Mouse (Mus musculus) lung, postnatal 4 days (tissue): Measurements from ENCODE around the gene Gm5965.
"Not testable (repeated sequence)": the region's sequence is repeated elsewhere in the genome, so short reads cannot be mapped to it uniquely, and the experiment has no call there.

ENCODE experiments used
- DNase-seq, 2 experiments: peaks; one replicate each; pipeline ENCODE4 v3.0.0; 2021

Gene Gm5965

DNA sequence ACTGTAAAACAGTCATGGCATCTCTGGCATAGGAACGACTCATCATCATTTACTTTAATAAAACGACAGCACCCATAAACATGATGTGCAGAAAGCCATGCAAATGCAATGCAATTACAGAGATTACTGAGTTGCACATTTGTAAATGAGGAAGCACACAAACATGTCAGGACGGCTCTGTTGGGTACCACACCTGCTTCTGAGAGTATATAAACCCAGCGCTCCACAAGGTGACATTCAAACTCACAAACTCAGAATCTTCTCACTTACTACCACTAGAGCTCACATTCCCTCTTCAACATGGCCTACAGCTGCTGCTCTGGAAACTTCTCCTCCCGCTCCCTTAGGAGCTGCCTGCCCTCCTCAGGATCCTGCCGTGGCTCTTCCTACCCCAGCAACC is at the start of gene Gm5965:
TSS of gene Gm5965 (plus strand) at position 301 of the 400 bp plus-strand sequence.
- no peak for DNase-seq

DNA sequence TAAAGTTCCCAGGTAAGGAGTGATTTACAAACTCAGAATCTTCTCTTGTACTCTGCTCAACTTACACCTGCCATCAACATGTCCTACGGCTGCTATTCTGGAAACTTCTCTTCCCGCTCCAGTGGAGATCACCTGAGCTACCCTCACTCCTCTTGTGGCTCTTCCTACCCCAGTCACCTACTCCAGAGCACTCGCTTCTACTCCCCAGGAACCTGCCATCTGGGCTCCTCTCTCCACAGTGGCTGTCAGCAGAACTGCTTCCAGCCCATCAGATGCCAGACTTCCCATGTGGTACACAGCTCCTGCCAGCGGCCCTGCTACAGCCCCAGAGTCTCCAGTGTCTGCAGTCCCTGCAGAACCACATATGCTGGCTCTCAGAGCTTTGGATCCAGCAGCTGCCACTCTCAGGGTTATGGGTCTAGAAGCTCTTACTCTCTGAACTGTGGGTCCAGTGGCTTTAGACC is 48.9 kb upstream of the Gm5965 start, which contains the start of gene Krtap13-1:
TSS of gene Krtap13-1 (plus strand) at position 51 of the 464 bp plus-strand sequence.
- no peak for DNase-seq

GRCm38 (mm10) chr16:88735391-88735790 is 42.3 kb upstream of the Gm5965 start:
- no peak for DNase-seq

DNA sequence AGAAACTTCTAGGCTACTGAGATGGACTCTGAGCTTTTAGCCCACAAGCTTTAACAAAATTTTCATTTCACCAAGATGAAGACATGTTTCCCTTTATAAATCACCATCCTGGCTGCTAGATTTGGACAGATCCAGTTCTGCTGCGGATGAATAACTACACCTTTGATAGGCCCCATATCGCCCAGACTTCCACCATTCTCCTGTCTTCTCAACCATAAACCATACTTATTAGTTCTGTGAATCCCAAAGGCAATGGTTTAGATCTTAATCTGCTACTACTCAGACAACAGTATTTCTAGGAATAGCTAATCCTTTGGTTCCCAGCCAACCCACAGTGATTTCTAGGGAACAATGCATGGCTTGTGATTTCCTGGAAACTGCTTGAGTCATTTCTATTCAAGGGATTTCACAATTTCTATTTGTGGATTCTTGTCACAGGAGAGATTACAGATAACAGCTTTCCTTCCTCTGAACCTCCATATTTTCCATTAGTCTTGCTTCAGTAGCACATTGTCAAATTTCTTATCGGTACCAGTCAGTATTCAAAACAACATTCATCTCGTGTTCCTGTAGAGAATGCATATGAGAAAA is 32.9 kb upstream of the Gm5965 start:
- peak in 1 of 2 experiments; percentile 10 for DNase-seq

- no peak for DNase-seq
Observed at GRCm38 (mm10) chr16:88747943-88748342, 29.8 kb upstream of the Gm5965 start.

- not testable (repeated sequence) for DNase-seq
Observed at GRCm38 (mm10) chr16:88751535-88751934, 26.2 kb upstream of the Gm5965 start, which contains the start of gene Krtap13. Gene Krtap13 (minus strand): TSS chr16:88751635.

- not testable (repeated sequence) for DNase-seq
Observed at GRCm38 (mm10) chr16:88758547-88758946, 19.1 kb upstream of the Gm5965 start, which contains the start of gene 2310034C09Rik. Gene 2310034C09Rik (plus strand): TSS chr16:88758847.

- no peak for DNase-seq
Observed at GRCm38 (mm10) chr16:88774106-88774505, 3.6 kb upstream of the Gm5965 start, which contains the start of gene 2310057N15Rik. Gene 2310057N15Rik (minus strand): TSS chr16:88774206.

DNA sequence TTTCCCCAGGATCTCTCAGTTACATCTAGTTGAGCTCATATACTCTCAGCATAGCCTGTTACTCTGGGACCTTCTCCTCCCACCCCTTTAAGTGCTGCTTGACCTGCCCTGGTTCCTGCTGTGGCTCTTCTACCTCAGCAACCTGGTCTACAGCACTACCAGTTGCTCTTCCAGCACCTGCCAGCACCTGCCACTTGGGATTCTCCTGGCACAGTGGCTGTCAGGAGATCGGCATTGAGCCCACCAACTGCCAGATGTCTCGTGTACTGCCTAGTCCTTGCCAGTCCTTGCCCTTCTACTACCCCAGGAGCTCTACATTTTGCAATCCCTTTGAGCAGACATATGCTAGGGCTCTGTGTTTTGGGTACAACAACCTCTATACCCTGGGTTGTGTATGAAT is 9.1 kb downstream of the Gm5965 start:
- DNase-seq, result no peak

DNA sequence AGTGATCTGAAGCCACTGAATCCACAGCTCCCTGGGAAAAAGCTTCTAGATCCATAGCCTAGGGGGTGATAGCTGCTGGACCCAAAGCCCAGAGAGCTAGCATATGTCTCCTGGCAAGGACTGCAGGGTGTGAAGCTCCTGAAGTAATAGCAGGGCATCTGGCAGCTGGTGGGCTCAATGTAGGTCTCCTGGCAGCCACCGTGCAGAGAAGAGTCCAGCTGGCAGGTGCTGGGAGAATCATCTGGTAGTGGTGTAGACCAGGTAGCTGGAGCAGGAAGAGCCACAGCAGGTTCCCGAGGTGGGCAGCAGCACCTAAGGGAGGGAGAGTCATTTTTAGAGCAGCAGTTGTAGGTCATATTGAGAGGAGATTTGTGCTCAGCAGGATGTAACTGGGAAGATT is 34.1 kb downstream of the Gm5965 start, which contains the start of gene Gm20741:
TSS of gene Gm20741 (minus strand) at position 394 of the 400 bp plus-strand sequence.
- DNase-seq, result no peak

DNA sequence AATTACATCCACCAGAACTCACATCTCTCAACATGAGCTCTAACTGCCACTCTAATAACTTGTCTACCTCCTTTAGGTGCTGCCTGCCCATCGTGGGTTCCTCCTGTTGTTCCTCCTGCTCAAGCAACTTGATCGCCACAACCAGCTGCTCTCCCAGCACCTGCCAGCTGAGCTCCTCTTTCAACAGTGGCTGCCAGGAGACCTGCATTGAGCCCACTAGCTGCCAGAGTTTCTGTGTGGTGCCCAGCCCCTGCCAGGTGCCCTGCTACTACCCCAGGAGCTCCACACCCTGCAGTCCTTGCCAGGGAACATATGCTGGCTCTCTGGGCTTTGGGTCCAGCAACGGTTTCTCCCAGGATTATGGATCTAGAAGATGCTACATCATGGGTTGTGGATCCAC is 42.4 kb downstream of the Gm5965 start, which contains the start of gene Krtap15:
TSS of gene Krtap15 (plus strand) at position 150 of the 400 bp plus-strand sequence.
- no peak for DNase-seq

GRCm38 (mm10) chr16:88823736-88824135 is 46.0 kb downstream of the Gm5965 start:
- DNase-seq, result no peak

- DNase-seq, result no peak
Observed at GRCm38 (mm10) chr16:88826095-88826652, 48.5 kb downstream of the Gm5965 start, which contains the start of gene Krtap14. Gene Krtap14 (minus strand): TSS chr16:88826145.

DNA sequence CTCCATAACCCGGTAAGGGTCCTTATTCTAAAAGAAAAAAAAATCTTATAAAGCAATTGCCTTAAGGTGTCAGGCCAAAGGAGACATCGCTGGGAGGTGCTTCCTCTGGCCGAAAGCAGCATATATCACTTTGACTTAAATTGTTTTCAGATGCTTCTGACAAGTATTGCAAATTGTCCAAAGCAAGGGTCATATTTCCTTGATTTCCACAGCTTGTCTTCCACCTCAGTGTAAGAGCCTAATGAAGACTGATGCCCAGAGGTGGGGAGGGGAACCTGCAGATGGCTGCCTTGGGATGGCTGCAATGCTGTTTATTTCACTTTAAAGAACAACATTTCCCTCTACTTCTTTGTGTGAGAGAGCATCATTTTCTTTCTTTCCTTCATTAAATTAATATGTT is 49.3 kb downstream of the Gm5965 start:
- no peak for DNase-seq
